In genomic region chr19:55449506-55449905, GRCm38 (mm10) we compare ENCODE assay signal across 16 mouse cellular contexts.
DNase-seq lines count a peak whose midpoint lies in the region; ATAC-seq and TF ChIP-seq lines count a peak whose summit lies in the region.
"Had no signal": no experiment of that assay in that cellular context is flagged by ENCODE, and none has a peak within 500 bp of the region (broad histone marks: within the 10 kb centered on the region; RNA-seq: fewer than 3 reads in every experiment).

No protein-coding gene starts in this region.

- peak overlapping the region; percentile 32; the same call in 1 of the 2 replicates for H3K4me2 ChIP-seq in forebrain, embryonic 15.5 days (replicated peaks)
- H3K4me2 ChIP-seq in forebrain, embryonic 12.5 days: no peak overlapping the region
- peak overlapping the region; percentile 36; the same call in 1 of the 2 replicates for H3K4me2 ChIP-seq in midbrain, embryonic 15.5 days
- H3K4me2 ChIP-seq: heart, embryonic 11.5 days; liver, embryonic 15.5 days; stomach, embryonic 15.5 days had no signal

- no peak for ATAC-seq in forebrain, embryonic 15.5 days (replicated peaks)
- no peak for ATAC-seq in forebrain, embryonic 12.5 days (ENCODE audit: low FRiP score)
- no peak for ATAC-seq in midbrain, embryonic 15.5 days (replicated peaks)
- ATAC-seq: lung, postnatal 0 days had no signal

- no peaks in the 10 kb centered on the region for H3K36me3 ChIP-seq in forebrain, embryonic 15.5 days
- H3K36me3 ChIP-seq in forebrain, embryonic 12.5 days (replicated peaks): no peaks in the 10 kb centered on the region
- H3K36me3 ChIP-seq in midbrain, embryonic 15.5 days (replicated peaks): no peaks in the 10 kb centered on the region
- H3K36me3 ChIP-seq: liver, embryonic 15.5 days; stomach, embryonic 15.5 days had no signal

- peak; percentile 38 for DNase-seq in retina, embryonic 14.5 days (ENCODE audit: low spot score)
- DNase-seq in retina, postnatal 1 day: no peak
- no peak for DNase-seq in left cerebral cortex, adult 2 months (ENCODE audit: extremely low spot score in 1 of 2, low spot score in 2 of 2)
- DNase-seq in layer of hippocampus, postnatal 25 days (ENCODE audit: extremely low spot score in 1 of 2, low spot score in 1 of 2): no peak
- DNase-seq: adrenal gland, postnatal 36 days; cerebellum, adult 8-10 months; gastrocnemius, postnatal 36 days; kidney, adult 11 months had no signal

- no peak overlapping the region for H3K9ac ChIP-seq in forebrain, embryonic 15.5 days (replicated peaks)
- no peak overlapping the region for H3K9ac ChIP-seq in forebrain, embryonic 12.5 days
- no peak overlapping the region for H3K9ac ChIP-seq in midbrain, embryonic 15.5 days
- H3K9ac ChIP-seq: liver, embryonic 15.5 days; stomach, embryonic 15.5 days had no signal

- H3K9me3 ChIP-seq in forebrain, embryonic 15.5 days: no peaks in the 10 kb centered on the region
- no peaks in the 10 kb centered on the region for H3K9me3 ChIP-seq in forebrain, embryonic 12.5 days
- H3K9me3 ChIP-seq in midbrain, embryonic 15.5 days: no peaks in the 10 kb centered on the region
- H3K9me3 ChIP-seq: liver, embryonic 15.5 days; stomach, embryonic 15.5 days had no signal

- TF ChIP-seq CTCF in left cerebral cortex, adult 2 months (IDR thresholded peaks at IDR 0.05): no peak

- H3K4me3 ChIP-seq in forebrain, embryonic 15.5 days: no peak overlapping the region
- no peak overlapping the region for H3K4me3 ChIP-seq in forebrain, embryonic 12.5 days (replicated peaks)
- no peak overlapping the region for H3K4me3 ChIP-seq in midbrain, embryonic 15.5 days
- H3K4me3 ChIP-seq in left cerebral cortex, adult 2 months: no peak overlapping the region
- H3K4me3 ChIP-seq: liver, embryonic 15.5 days; stomach, embryonic 15.5 days had no signal

- 19% methylated on average over 6 of the region's 6 CpGs for WGBS in forebrain, embryonic 15.5 days
- WGBS in forebrain, embryonic 12.5 days: 39% methylated on average over 6 of the region's 6 CpGs
- WGBS in midbrain, embryonic 15.5 days: 29% methylated on average over 6 of the region's 6 CpGs

- intact Hi-C loops in left cerebral cortex, adult 2 months (cut with DNase I): no loop called here

- no peak overlapping the region for H3K27ac ChIP-seq in forebrain, embryonic 15.5 days (replicated peaks)
- H3K27ac ChIP-seq in forebrain, embryonic 12.5 days: no peak overlapping the region
- no peak overlapping the region for H3K27ac ChIP-seq in midbrain, embryonic 15.5 days
- no peak overlapping the region for H3K27ac ChIP-seq in left cerebral cortex, adult 2 months
- H3K27ac ChIP-seq: kidney, postnatal 0 days; liver, embryonic 15.5 days; stomach, embryonic 15.5 days had no signal

- peaks cover 11% of the 10 kb centered on the region for H3K4me1 ChIP-seq in forebrain, embryonic 15.5 days
- peaks cover 19% of the 10 kb centered on the region for H3K4me1 ChIP-seq in forebrain, embryonic 12.5 days
- H3K4me1 ChIP-seq in midbrain, embryonic 15.5 days: peaks cover 13% of the 10 kb centered on the region
- H3K4me1 ChIP-seq: liver, embryonic 15.5 days had no signal

- H3K27me3 ChIP-seq in forebrain, embryonic 15.5 days: no peaks in the 10 kb centered on the region
- peaks cover 11% of the 10 kb centered on the region for H3K27me3 ChIP-seq in forebrain, embryonic 12.5 days
- no peaks in the 10 kb centered on the region for H3K27me3 ChIP-seq in midbrain, embryonic 15.5 days (replicated peaks)
- H3K27me3 ChIP-seq: liver, embryonic 15.5 days; stomach, embryonic 15.5 days had no signal
